Mouse (Mus musculus): ENCODE measurements around the gene Pbld2. TPM values are rescaled to one million over a fixed set of nuclear protein-coding genes. Genes with fewer than 3 reads are reported as not detected.

The Pbld2 gene
- polyA plus RNA-seq, 1 experiment, result not detected

- TF ChIP-seq GATA1 (IDR thresholded peaks at IDR 0.05; ENCODE audit: low read length), result no peak
Measured at GRCm38 (mm10) chr10:63089103-63089757, 65.1 kb downstream of the Pbld2 start.

GRCm38 (mm10) chr10:63089758-63090571 lies 65.8 kb downstream of the Pbld2 start:
- no peak for TF ChIP-seq GATA1 (IDR thresholded peaks at IDR 0.05; ENCODE audit: low read length)

GRCm38 (mm10) chr10:63091915-63092314 lies 67.8 kb downstream of the Pbld2 start:
- no peak for TF ChIP-seq GATA1 (IDR thresholded peaks at IDR 0.05; ENCODE audit: low read length)

- TF ChIP-seq GATA1 (IDR thresholded peaks at IDR 0.05; ENCODE audit: low read length), result no peak
Measured at GRCm38 (mm10) chr10:63092616-63093550, 68.8 kb downstream of the Pbld2 start.

- TF ChIP-seq GATA1 (IDR thresholded peaks at IDR 0.05; ENCODE audit: low read length), result no peak
Measured at GRCm38 (mm10) chr10:63096757-63097156, 72.6 kb downstream of the Pbld2 start.

GRCm38 (mm10) chr10:63098191-63098590 lies 74.1 kb downstream of the Pbld2 start:
- TF ChIP-seq GATA1 (IDR thresholded peaks at IDR 0.05; ENCODE audit: low read length), result no peak

GRCm38 (mm10) chr10:63099521-63099920 lies 75.4 kb downstream of the Pbld2 start, which contains the start of gene Atoh7:
Atoh7 (plus strand) TSS chr10:63099651.
- TF ChIP-seq GATA1 (IDR thresholded peaks at IDR 0.05; ENCODE audit: low read length), result no peak

- no peak for TF ChIP-seq GATA1 (IDR thresholded peaks at IDR 0.05; ENCODE audit: low read length)
Measured at GRCm38 (mm10) chr10:63099941-63100562, 75.9 kb downstream of the Pbld2 start.

GRCm38 (mm10) chr10:63100657-63101056 lies 76.5 kb downstream of the Pbld2 start:
- TF ChIP-seq GATA1 (IDR thresholded peaks at IDR 0.05; ENCODE audit: low read length), result no peak

Other genes starting within 250 kb of the Pbld2 start
- 6.3 and 9.3 TPM in 2 replicates for gene Ccar1, start 232.0 kb upstream of the Pbld2 start, polyA plus RNA-seq (2012)
- not detected in 2 replicates for gene Tet1, start 115.3 kb upstream of the Pbld2 start, polyA plus RNA-seq (2012)
- gene Slc25a16, start 103.7 kb upstream of the Pbld2 start, polyA plus RNA-seq (2012), result 7.8 and 14.5 TPM in 2 replicates
- gene Dna2, start 77.3 kb upstream of the Pbld2 start, polyA plus RNA-seq (2012), result 8.3 and 9.7 TPM in 2 replicates
- gene Rufy2, start 44.1 kb upstream of the Pbld2 start, polyA plus RNA-seq (2012), result 0.62 and 0.78 TPM in 2 replicates
- gene Hnrnph3, start 98 bp upstream of the Pbld2 start, polyA plus RNA-seq (2012), result 4.5 and 5.2 TPM in 2 replicates
- not detected in 2 replicates for gene Pbld1, start 35.8 kb downstream of the Pbld2 start, polyA plus RNA-seq (2012)
- not detected in 2 replicates for gene Atoh7, start 75.3 kb downstream of the Pbld2 start, polyA plus RNA-seq (2012)
- not detected in 2 replicates for gene Mypn, start 179.6 kb downstream of the Pbld2 start, polyA plus RNA-seq (2012)
- gene Herc4, start 219.5 kb downstream of the Pbld2 start, polyA plus RNA-seq (2012), result 4.8 and 6.2 TPM in 2 replicates

All from G1E-ER4 (cell line).